Comparison of ENCODE assay signal across 8 mouse cellular contexts in genomic region chr7:102506848-102507247, GRCm38 (mm10). TPM values are rescaled to one million over a fixed set of nuclear protein-coding genes. Genes with fewer than 3 reads are reported as not detected.
A peak's percentile ranks its signal among the peaks of the same experiment; 100 is the strongest.
DNase-seq lines count a peak whose midpoint lies in the region; ATAC-seq and TF ChIP-seq lines count a peak whose summit lies in the region.

No protein-coding gene starts in this region.

- H3K27ac ChIP-seq in hindbrain, postnatal 0 days = no peak overlapping the region

- no peak overlapping the region for H3K4me2 ChIP-seq in hindbrain, postnatal 0 days (ENCODE audit: low read depth, low read length)

- no peak overlapping the region for H3K9ac ChIP-seq in hindbrain, postnatal 0 days (replicated peaks; ENCODE audit: low read length)

- H3K4me1 ChIP-seq in hindbrain, postnatal 0 days (ENCODE audit: insufficient read depth, low read length) = no peaks in the 10 kb centered on the region

- TF ChIP-seq CTCF in Patski (IDR thresholded peaks at IDR 0.05) = peak; percentile 86
- peak; percentile 98 for TF ChIP-seq CTCF in hindbrain, postnatal 0 days (IDR thresholded peaks at IDR 0.05; ENCODE audit: low read depth)

- POLR2A ChIA-PET in Patski (lab: Charles Lee) = no interaction called here

- ATAC-seq in Patski = peak; percentile 86
- ATAC-seq in hindbrain, postnatal 0 days = peak; percentile 89

- 48% methylated on average over 3 of the region's 3 CpGs for WGBS in hindbrain, postnatal 0 days

- H3K36me3 ChIP-seq in hindbrain, postnatal 0 days (ENCODE audit: insufficient read depth, low read length) = no peaks in the 10 kb centered on the region

- H3K9me3 ChIP-seq in hindbrain, postnatal 0 days (ENCODE audit: low read length) = no peaks in the 10 kb centered on the region

- no peaks in the 10 kb centered on the region for H3K27me3 ChIP-seq in Patski
- H3K27me3 ChIP-seq in hindbrain, postnatal 0 days (ENCODE audit: insufficient read depth, low read length) = no peaks in the 10 kb centered on the region

- in situ Hi-C loops in Patski (cut with MboI; ENCODE audit: low pct_unique_long_range_greater_than_20kb) = loop anchor here (5.0 kb wide), 2 partner anchors 130 to 410 kb away; partner anchors contain the start of genes Olfr554 and Olfr571

- CTCF ChIA-PET in Patski (lab: Charles Lee) = interaction anchor here (1.4 kb wide), 1 partner anchor 129 kb away, joined by 4 read pairs; no protein-coding TSS in a partner anchor

- peak; percentile 22 for DNase-seq in Patski (ENCODE audit: low read depth, low spot score)
- DNase-seq in cerebellum, adult 9-11 months = peak; percentile 69
- DNase-seq in frontal cortex, postnatal 10 days (ENCODE audit: low spot score in 2 of 2) = peak; percentile 50 to 75
- peak; percentile 84 for DNase-seq in hindbrain, postnatal 0 days (ENCODE audit: low spot score)
- DNase-seq in left cerebral cortex, adult 11 months (ENCODE audit: low spot score) = peak; percentile 65
- peak; percentile 41 to 78 for DNase-seq in lung, postnatal 4 days
- DNase-seq in right cerebral cortex, adult 2 months (ENCODE audit: low spot score in 2 of 2) = peak; percentile 83 to 86
- peak; percentile 72 for DNase-seq in urinary bladder, postnatal 14 days (ENCODE audit: low spot score)

- no peak overlapping the region for H3K4me3 ChIP-seq in hindbrain, postnatal 0 days (ENCODE audit: low read length)

RNA-seq across cellular contexts. Expression of gene Olfr545, which starts 7.5 kb away (rescaled TPM):
- polyA plus RNA-seq in Patski (2021) = not detected
- not detected in 2 replicates for total RNA-seq in hindbrain, postnatal 0 days (2014; rRNA removed)
- polyA plus RNA-seq in hindbrain, postnatal 0 days (2015; fragmentation: Nextera tagmentation; extraction: Ambion mirVana) = 0.05 and 0.18 TPM in 2 replicates

RNA-seq across cellular contexts. Expression of gene Olfr544, which starts 18.7 kb away (rescaled TPM):
- not detected for polyA plus RNA-seq in Patski (2021)
- total RNA-seq in hindbrain, postnatal 0 days (2014; rRNA removed) = not detected in 2 replicates
- polyA plus RNA-seq in hindbrain, postnatal 0 days (2015; fragmentation: Nextera tagmentation; extraction: Ambion mirVana) = 0.14 TPM in 2 replicates

RNA-seq across cellular contexts. Expression of gene Olfr543, which starts 25.4 kb away (rescaled TPM):
- not detected for polyA plus RNA-seq in Patski (2021)
- not detected in 2 replicates for total RNA-seq in hindbrain, postnatal 0 days (2014; rRNA removed)
- 0.28 TPM in 2 replicates for polyA plus RNA-seq in hindbrain, postnatal 0 days (2015; fragmentation: Nextera tagmentation; extraction: Ambion mirVana)

RNA-seq across cellular contexts. Expression of gene Olfr547, which starts 27.7 kb away (rescaled TPM):
- not detected for polyA plus RNA-seq in Patski (2021)
- not detected in 2 replicates for total RNA-seq in hindbrain, postnatal 0 days (2014; rRNA removed)
- not detected in 2 replicates for polyA plus RNA-seq in hindbrain, postnatal 0 days (2015; fragmentation: Nextera tagmentation; extraction: Ambion mirVana)

RNA-seq across cellular contexts. Expression of gene Olfr548-ps1, which starts 33.8 kb away (rescaled TPM):
- polyA plus RNA-seq in Patski (2021) = not detected
- not detected in 2 replicates for total RNA-seq in hindbrain, postnatal 0 days (2014; rRNA removed)
- not detected in 2 replicates for polyA plus RNA-seq in hindbrain, postnatal 0 days (2015; fragmentation: Nextera tagmentation; extraction: Ambion mirVana)

Comparison
In these comparisons a context has a peak if more than half of its experiments do, and no peak if none do; other contexts are left out.
1. DNase-seq: peak in every context shown above with its lines; median percentile 84 in right cerebral cortex, adult 2 months; 84 in hindbrain, postnatal 0 days; 72 in urinary bladder, postnatal 14 days; 69 in cerebellum, adult 9-11 months; 65 in left cerebral cortex, adult 11 months; 62 in frontal cortex, postnatal 10 days; 60 in lung, postnatal 4 days; 22 in Patski.